Mouse (Mus musculus): Measurements from ENCODE around the gene Gm26938.

The Gm26938 gene

DNA sequence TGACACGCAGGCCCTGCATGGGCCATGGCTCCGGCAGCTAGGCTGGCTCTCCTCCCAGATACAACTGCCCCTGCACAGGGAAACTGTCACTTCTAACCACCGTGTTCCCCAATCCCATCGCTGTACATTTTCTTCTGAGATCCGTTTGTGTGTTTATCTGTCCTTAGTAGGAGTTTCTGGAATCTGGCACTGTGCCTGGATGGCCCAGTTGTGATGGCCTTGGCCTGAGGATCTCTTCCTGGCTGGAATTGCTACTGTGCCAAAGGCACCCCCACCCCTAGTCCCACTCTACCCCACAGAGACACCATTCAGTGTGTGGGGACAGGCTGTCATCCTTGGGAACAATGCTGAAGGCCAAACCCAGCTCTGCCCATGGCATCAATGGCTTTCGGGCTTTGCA is 10.2 kb downstream of the Gm26938 start:
- DNase-seq, result no peak

DNA sequence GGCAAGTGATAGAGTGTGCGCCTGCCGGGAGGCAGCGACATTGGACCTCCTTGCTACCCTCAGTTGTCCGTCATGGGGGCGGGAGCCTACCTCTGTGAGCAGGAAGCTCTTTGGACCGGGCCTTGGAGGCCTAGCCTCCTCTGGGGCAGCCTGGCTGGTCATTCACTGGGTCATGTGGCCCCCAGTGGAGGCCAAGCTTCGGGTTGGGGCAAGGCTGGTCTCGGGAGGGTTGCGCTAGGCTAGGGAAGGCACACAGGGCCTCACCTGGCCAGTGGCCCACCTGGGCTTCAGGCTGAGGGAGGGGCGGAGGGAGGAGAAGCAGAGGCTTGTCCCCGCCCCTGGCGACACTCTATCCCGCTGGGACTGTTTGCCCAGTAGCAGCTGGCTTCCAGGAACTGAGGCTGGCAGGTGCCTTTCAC is 12.2 kb downstream of the Gm26938 start:
- DNase-seq, result peak; percentile 89

DNA sequence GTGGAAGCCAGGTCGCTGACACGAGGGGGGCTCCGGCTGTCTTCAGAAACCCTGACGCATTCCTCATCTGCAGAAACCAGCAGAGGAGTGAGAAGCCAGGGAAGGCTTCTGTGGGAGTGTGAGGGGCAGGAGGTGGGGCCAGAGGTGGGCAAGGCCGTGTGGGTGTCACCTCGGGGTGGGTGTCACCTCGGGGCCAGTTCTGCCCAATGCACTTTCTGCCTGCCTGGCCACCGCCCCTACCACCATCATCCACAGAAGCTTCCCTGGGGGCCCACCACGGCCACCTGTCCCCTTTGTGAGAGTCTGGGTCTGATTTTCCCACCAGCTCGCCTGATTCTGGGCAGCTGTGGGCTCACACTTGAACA is 13.1 kb downstream of the Gm26938 start:
- no peak for DNase-seq

DNA sequence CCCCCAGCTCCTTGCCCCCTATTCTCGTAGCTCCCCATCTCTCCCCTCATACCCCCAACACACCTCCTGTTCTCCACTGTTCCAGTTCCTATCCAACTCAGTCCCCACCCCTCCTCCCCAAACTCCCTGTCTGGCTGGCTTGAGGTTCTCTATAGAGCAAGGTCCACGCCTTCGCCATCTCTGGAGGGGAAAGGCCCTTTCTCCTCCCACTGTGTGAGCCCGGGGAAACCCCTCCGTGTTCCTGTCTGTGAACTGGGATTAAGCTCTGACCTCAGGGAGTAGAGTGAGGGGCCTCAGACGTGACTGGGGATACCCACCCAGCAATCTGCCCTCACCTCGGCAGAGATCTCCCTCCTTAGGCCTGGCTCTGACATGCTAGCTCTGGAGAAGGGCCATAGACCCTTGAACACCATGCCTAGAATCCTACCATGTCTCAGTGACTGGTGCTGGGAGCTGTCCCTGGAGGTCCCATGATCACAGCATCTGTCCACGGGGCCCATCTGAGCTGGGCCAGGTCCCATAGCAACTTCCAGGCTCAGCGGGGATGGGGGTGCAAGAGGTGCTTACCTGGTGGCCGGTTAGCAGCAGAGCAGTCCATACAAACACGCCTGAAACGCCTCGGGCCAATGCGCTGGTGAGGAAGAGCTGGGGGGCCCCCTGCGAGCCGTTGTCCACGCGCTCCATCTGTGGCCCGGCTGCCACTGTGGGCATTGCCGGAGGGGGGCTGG is 13.6 kb downstream of the Gm26938 start:
- no peak for DNase-seq

DNA sequence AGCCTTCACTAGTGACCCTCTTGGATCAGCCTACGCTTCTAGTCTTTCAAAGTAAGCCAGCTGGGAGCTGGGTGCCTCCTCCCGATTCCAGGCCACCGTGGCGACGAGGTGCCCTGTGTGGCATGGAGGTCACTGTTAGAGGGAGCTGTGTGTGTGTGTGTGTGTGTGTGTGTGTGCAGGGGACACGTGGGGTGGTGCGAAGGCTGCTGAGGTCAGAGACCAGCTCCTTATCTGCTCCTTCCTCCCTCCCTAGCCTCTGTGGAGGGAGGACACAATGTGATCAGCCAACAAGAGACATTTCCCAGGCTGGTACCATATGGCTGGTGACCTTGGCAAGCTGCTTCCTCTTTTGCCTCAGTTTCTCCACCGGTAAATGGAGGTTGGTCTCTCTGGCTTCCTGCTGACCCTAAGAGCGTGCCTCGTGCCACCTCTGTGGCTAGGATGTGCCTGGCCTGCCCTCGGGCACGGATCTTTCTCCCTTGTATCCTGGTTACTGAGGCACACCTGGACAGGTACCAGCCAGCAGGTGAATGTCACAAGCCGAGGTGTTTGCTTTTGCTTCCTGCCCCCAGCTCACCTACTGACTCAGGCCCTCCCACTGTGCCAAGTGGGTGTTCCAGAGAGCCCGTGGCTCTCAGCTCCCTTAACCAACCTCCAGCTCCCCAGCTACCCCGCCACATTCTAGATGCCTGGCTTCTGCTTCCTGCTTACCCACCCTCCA is 14.4 kb downstream of the Gm26938 start:
- DNase-seq, result no peak

DNA sequence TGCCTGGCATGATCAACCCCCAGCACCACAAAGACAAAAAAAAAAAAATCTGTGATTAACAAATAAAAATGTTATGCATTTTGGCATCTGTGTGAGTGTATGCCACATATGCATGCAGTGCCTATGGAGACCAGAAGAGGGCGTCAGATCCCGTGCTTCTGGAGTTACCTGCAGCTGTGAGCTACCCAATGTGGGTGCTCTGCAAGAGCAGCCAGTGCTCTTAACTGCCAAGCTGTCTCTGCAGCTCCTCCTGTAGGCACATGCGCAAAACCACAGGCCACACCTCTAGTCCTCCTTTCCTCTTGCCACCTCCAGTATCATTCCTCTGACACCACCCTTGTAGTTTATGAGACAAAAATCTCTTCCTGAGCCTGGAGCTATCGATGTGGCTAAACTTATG is 16.8 kb downstream of the Gm26938 start:
- no peak for DNase-seq

DNA sequence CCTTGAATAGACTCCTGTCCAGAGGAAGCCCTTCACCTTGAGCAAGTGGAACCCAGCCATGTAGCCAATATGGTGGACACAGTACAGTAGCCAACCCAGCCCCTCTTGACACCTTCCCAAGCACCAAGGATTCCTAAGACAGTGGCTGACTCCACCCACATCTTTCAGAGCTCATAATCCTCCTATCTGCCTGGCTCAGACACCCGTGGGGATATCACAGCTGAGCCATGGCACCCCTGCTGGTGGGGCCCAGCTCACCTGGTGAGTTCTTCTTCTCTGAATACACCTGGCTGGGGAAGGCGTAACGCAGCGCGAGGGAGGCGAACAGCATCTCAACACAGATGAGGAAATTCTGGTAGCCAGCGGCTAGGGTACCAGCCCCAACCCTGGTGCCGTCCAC is 20.3 kb downstream of the Gm26938 start:
- no peak for DNase-seq

DNA sequence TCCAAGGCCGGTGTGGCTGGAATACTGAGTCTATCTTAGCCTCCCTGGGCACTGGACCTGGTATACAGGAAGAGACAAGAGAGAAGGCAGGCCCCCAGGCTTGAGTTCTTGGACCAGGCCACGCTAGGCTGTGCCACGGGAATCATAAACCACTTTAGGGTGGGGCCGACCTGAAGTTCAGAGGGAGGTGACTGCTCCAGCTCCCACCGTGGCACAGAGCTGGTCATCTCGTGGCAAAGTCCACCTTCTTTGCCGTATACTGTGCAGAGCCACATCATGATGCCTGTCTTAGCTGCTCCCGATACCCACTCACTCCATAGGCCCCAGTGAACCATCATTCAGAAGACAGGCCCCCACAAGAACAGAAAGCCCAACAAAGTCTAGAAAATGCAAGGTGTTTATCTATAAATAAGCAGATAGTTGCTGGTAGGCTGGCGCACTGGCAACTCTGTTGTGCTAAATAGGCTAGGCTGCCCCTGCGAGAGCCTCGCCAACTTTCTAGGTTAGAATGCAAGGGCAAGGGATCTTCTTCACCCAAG is 21.6 kb downstream of the Gm26938 start:
- no peak for DNase-seq

DNA sequence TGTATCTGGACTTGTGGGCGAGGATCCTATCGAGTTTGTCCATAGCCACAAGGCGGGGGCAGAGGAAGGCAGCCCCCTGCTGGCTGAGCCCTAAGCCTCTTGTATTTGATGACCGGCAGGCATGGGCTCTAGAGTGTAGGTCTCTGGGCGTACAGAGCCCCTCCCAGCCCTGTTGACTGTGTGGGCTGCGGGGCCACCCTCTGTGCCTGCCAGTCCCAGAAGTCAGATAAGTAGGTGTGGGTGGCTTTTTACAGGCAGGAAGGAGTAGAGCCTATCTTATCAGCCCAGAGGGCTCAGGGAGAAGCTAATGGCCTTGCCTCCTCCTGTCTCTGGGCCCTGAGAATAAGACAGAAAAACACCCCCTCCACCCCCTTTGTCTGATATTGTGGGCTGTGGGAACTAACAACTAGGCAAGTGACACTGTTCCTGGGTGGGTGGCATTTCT is 22.1 kb downstream of the Gm26938 start:
- DNase-seq, result no peak

DNA sequence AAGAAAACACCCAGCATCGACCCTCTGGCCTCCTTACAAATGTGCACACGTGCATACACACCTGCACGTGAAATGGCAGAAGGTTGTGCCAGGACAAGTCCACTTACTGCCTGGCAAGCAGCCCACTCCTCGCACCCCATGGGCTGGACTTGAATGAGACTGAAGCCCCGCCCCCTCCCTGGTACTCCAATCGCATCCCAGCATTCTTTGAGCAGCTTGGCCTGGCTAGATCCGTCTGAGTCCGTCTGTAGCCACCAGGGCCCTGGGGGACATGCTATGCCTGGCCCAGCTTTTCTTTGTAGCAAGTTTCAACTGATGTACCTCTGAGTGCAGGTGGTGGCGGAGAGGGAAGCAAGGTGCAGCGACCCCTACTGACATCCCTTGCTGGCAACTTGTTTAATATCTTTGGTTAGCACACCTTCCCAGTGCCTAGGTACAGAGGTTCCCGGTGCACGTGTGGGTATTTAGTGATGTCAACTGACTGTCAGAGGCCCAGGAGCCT is 22.6 kb downstream of the Gm26938 start:
- peak; percentile 85 for DNase-seq

DNA sequence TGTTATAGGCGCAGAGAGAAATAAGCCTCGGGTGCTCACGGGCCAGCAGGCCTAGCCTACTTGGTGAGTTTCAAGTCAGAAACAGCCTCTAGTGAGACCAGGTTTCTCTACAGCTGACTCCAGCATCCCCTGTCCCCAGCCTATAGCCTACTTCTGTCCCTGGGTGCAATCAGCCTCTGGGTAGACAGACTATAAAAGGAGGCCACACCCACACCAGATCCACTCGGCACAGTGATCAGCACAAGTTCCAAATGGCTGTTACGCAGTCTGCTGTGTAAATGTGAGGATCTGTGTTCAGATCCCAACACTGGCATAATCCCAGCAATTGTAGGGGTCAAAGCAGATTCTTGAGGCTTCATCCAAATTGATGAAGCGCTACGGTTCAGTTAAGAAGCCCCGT is 23.0 kb downstream of the Gm26938 start:
- DNase-seq, result no peak

DNA sequence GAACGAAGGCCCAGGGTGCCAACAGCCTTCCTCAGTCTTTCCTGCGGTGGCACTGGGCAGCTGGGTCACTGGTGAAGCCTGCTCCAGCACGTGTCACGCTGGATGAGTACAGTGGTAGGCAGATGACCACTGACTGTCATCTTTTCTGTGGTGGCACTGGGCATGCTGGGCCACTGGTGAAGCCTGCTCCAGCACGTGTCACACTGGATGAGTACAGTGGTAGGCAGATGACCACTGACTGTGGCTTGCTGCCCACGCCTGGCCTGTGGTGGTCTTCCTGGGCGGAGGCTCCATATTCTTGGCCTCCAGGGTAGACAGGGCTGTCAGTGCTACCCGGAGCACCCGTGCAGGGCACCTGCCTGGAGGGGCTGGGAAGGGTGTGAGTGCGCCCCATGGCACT is 24.3 kb downstream of the Gm26938 start:
- no peak for DNase-seq

DNA sequence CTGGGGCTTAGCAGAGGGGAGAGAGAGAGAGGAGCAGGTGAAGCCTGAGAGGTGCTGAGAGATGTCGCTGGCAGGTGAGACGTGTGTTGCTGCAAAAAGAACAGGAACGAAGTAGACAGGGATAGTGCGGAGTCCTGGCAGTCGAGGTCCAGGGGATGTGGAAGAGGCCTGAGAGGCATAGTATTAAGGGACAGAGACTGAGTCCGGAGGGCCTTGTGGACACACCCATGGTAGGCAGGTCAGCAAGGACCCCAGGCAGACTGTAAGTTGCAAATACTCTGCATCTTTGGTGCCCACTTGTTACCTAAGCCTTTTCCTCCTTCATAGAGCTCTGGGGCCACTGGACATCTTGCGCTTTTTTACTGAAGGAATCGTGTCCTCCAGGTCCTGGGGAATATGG is 25.0 kb downstream of the Gm26938 start:
- DNase-seq, result no peak

DNA sequence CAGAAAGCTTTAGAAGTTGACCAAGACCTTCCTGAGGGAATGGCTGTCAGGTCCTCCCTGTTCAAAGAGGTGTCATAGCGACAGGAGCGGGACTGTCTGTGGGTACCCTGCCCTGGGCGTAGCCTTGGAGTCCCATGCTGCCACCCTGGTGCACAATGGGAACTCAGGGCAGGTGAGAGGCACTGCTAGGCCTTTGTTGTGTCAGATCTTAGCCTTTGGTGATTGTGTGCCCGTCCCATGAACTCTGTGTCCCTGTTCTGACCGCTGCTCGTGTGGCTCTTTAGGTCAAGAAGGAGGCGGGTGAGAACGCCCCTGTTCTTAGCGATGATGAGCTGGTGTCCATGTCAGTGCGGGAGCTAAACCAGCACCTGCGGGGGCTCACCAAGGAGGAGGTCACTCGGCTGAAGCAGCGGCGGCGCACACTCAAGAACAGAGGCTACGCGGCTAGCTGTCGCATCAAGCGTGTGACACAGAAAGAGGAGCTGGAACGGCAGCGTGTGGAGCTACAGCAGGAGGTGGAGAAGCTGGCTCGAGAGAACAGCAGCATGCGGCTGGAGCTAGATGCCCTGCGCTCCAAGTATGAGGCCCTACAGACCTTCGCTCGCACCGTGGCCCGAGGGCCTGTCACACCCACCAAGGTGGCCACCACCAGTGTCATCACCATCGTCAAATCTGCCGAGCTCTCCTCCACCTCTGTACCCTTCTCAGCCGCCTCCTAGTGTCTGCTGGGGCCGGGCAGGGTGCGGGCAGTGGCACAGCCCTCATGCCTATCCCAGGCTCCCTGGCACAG is 26.2 kb downstream of the Gm26938 start:
- no peak for DNase-seq

DNA sequence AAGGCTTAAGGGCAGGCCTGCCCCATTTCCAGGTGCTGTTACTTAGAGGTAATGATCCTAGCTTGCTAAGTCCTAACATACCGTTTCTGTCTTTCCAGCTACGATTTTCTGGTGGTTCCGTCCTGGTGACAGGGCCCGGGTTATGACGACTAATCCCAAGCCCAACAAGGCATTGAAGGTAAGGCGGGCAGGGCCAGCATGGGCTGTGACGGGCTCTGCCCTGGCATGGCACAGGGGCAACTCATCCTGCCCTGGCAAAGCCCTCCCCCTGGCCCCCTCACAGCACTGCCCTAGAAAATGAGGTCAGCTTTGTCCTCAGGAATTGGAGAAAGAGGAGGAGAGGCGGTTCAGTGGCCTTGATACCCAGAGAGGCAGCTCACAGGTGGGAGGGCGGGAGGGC is 27.2 kb downstream of the Gm26938 start:
- no peak for DNase-seq

DNA sequence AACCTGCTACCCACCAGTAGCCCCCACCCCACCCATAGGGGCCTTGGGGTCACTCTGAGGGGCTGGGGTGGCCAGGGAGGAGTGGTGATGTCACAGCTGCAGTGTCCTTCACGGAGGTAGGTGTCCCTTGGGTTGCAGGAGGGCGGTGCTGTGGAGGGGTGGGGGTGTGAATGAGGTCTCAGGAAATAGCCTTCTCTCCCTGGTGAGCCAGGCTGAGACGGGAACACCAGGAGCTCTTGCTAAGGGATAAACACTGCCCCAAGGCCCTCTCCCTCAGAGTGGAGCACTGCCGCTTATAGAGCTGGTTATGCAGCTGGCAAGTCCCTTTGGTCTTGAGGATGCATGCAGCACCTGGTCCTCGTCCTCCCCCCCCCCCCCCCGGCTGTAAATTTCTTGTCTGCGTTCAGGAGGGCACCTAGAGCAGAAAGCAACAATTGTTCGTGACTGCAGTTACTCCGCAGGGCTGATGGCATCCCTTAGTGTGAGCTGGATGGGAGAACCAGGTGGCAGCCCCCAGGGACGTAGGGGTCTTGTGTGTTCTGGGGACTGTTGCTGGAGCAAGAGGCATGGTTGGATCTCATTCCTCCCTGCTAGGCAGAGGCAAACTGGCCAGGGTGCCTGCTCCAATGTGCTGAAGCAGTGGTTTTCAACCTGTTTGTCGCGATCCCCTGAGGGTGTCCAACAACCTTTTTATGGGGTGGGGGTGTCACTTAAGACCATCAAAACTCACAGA is 27.9 kb downstream of the Gm26938 start:
- no peak for DNase-seq

DNA sequence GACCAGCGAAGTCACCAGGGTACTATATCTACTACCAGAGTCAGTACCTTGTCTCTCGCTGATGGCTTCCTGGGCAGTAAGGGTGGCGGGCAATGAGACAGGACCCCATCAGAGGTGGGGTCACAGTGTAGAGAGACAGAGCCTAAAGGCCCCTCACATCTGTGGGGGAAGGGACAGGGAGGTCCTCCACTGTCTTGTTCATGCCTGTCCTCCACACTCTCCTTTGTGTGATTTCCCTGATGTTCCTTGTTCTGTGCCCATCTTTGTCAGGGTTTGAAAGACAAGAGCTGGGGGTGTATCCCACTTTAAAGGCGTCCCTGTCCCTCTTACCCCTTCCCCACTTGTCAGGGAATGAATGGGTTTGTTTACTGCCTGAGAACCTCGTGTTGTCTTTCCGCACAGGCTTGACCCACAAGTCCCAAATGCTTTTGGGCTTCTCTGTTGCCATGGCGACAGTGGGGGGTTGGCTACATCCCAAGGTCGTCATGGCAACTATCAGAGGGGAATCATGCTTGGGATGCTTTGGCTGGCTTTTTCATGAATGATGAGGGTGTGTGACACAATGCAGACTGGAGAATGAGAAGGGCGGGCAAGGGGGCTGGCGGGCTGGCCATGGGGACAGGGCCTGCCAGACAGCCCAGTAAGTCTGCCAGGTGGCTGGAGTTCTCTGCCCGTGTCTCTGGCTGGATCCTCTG is 28.6 kb downstream of the Gm26938 start:
- DNase-seq, result peak; percentile 93

DNA sequence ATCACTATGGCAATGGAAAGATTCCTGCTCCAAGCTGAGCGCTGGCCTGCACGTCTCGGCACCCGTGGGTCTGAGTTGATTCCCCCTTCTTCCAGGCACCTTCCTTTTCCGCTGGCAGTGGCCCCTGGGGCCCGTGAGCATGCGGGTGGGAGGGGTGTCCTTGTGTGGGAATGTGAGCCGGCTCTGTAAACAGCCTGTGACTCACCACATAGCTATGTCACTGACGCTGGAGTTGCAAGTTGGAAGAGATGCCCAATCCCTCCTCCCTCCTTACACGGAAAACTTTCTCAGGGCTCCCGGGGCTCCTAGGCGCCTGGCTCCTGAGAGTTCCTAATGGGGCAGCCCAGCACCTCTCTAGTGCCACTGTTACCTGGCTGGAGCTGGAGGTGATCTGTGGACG is 29.3 kb downstream of the Gm26938 start:
- peak; percentile 94 for DNase-seq

DNA sequence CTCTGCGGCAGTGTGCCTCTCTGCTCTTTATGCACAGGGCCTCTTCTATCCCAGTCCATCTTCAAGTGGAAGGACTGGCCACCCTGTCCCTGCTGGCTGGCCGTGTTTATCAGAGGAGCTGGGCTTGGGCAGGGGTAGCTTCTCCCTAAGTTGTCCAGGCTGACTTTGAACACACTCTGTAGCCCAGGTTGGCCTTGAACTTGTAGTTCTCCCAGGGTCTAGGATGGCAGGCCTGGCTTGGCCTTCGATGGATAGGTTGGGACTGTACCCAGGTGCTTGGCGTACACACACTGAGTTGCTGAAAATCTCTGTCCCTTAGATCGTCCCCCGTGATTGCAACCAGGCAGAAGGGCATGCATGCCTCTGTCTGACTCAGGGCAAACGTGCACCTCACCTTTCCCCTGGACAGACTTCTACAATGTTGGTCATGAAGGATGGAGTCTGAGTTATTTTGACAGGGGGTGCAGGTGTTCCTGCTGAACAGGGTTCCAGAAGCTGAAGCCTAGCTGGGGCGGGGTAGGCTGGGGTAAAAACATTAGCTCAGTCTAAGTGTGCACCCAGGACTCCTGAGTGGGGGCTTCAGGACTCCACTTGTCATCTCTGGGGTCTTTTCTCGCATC is 30.1 kb downstream of the Gm26938 start:
- no peak for DNase-seq

DNA sequence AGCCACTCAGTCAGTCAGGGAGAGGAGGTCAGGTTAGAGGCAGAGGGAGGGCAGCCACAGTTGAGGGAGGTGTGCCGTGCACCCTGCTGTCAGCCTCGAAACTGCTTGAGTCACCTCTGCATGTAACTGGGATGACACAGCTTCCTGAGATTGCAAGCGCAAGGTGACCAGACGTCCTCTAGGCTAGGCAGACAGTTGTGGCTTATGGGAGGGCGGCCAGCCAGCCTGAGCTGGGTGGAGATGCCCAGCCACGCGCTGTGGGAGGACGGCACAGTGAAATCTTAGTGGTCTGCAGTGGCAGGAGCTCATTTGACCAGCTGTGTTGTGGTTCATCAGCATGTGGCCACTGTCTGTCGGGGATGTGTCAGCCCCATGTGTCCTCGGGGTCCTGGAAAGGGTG is 31.3 kb downstream of the Gm26938 start:
- DNase-seq, result peak; percentile 31

DNA sequence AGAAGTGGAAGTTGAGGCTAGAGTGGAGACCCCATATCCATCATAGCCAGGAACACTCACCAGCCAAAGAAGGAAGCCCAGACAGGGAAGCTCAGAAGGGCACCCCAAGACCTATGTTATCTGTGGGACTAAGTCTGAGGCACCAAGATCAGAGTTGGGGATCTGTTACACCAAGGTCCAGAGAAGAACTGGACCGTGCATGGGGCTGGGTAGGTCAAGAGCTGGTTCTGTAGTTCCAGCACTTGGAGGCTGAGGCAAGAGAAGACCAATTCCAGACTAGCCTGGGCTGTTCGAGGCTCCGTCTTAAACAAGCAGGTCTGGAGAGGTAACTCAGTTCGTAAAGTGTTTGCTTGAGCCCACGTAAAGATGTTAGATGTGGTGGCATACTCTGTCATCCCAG is 32.1 kb downstream of the Gm26938 start:
- DNase-seq, result no peak

All from kidney, postnatal 14 days (tissue).